Comparison of ENCODE assay signal across 16 mouse cellular contexts in the genomic region with DNA sequence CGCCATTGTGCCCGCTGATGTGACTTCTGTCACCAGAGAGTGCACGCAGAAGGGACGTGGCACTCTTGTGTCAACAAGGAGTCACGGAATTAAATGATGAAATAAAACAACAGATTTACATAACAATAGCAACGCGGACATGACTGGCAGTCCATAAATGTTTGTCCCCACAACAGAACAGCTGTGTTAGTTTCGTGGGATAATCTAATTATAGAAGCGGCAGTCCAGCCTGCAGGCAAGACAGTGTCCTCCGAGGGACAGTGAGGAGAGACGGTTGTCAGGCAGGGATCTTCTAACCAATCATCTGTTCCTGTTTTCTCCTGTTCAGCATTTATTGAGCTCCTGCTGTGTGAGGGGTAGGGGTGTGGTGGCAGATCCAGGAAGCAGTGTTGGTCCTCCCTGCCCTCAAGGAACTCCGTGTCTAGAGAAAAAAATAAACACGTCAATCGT. TPM values are rescaled to one million over a fixed set of nuclear protein-coding genes. Genes with fewer than 3 reads are reported as not detected.
DNase-seq lines count a peak whose midpoint lies in the region; ATAC-seq and TF ChIP-seq lines count a peak whose summit lies in the region.
"Had no signal": no experiment of that assay in that cellular context is flagged by ENCODE, and none has a peak within 500 bp of the region (broad histone marks: within the 10 kb centered on the region; RNA-seq: fewer than 3 reads in every experiment).

No protein-coding gene starts in this region.

- DNase-seq in embryo, embryonic 10.5 days (ENCODE audit: low spot score), result peak; percentile 30
- no peak for DNase-seq in embryo, embryonic 10 days (ENCODE audit: low spot score)
- no peak for DNase-seq in layer of hippocampus, adult 2 months (ENCODE audit: low spot score in 2 of 2)
- no peak for DNase-seq in layer of hippocampus, postnatal 14 days (ENCODE audit: low spot score in 2 of 2)
- peak; percentile 49 for DNase-seq in hindbrain, embryonic 11.5 days (ENCODE audit: low spot score)
- no peak for DNase-seq in testis, postnatal 14 days (ENCODE audit: low spot score)
- DNase-seq in lung, postnatal 4 days, result no peak
- DNase-seq: cerebellum, postnatal 36 days; thymus, postnatal 25 days had no signal

- peaks cover 4% of the 10 kb centered on the region for H3K4me1 ChIP-seq in hindbrain, embryonic 11.5 days (replicated peaks; ENCODE audit: control insufficient read depth, insufficient read depth, low read length)
- H3K4me1 ChIP-seq in neural tube, embryonic 13.5 days (replicated peaks), result peaks cover 27% of the 10 kb centered on the region

- H3K4me2 ChIP-seq in hindbrain, embryonic 11.5 days (replicated peaks; ENCODE audit: low read depth, low read length), result peak overlapping the region; percentile 17; the same call in 1 of the 2 replicates
- H3K4me2 ChIP-seq in neural tube, embryonic 13.5 days, result peak overlapping the region; percentile 31
- H3K4me2 ChIP-seq: forebrain, embryonic 13.5 days had no signal

- WGBS in hindbrain, embryonic 11.5 days, result 34% methylated on average over 14 of the region's 14 CpGs
- 21% methylated on average over 14 of the region's 14 CpGs for WGBS in neural tube, embryonic 13.5 days

- ATAC-seq in hindbrain, embryonic 11.5 days (ENCODE audit: low FRiP score), result peak; percentile 75
- no peak for ATAC-seq in neural tube, embryonic 13.5 days (ENCODE audit: low read depth)
- ATAC-seq: forebrain, embryonic 13.5 days had no signal

- H3K27me3 ChIP-seq in hindbrain, embryonic 11.5 days (ENCODE audit: control insufficient read depth, insufficient read depth, low read length), result no peaks in the 10 kb centered on the region
- H3K27me3 ChIP-seq in neural tube, embryonic 13.5 days, result no peaks in the 10 kb centered on the region

- peak overlapping the region; percentile 71 for H3K27ac ChIP-seq in layer of hippocampus, adult 2 months
- H3K27ac ChIP-seq in hindbrain, embryonic 11.5 days (ENCODE audit: low read depth, low read length), result peak overlapping the region; percentile 72; the same call in 1 of the 2 replicates
- 0 out of 2 replicates have a peak overlapping the region, but pooled peaks have one; percentile 18 for H3K27ac ChIP-seq in neural tube, embryonic 13.5 days (replicated peaks)
- H3K27ac ChIP-seq: forebrain, embryonic 13.5 days; macrophage had no signal

- no peaks in the 10 kb centered on the region for H3K36me3 ChIP-seq in hindbrain, embryonic 11.5 days (ENCODE audit: control insufficient read depth, insufficient read depth, low read length)
- no peaks in the 10 kb centered on the region for H3K36me3 ChIP-seq in neural tube, embryonic 13.5 days

- TF ChIP-seq CTCF in layer of hippocampus, adult 2 months (conservative IDR thresholded peaks at IDR 0.05), result no peak

- H3K9ac ChIP-seq in hindbrain, embryonic 11.5 days (ENCODE audit: low read depth, low read length), result no peak overlapping the region
- peak overlapping the region; percentile 12; the same call in 1 of the 2 replicates for H3K9ac ChIP-seq in neural tube, embryonic 13.5 days
- H3K9ac ChIP-seq: forebrain, embryonic 13.5 days had no signal

- H3K9me3 ChIP-seq in hindbrain, embryonic 11.5 days (ENCODE audit: control insufficient read depth, low read length), result no peaks in the 10 kb centered on the region
- no peaks in the 10 kb centered on the region for H3K9me3 ChIP-seq in neural tube, embryonic 13.5 days
- H3K9me3 ChIP-seq: forebrain, embryonic 13.5 days had no signal

- H3K4me3 ChIP-seq in layer of hippocampus, adult 2 months, result peak overlapping the region; percentile 21; the same call in 1 of the 2 replicates
- no peak overlapping the region for H3K4me3 ChIP-seq in hindbrain, embryonic 11.5 days (ENCODE audit: low read depth, low read length)
- no peak overlapping the region for H3K4me3 ChIP-seq in neural tube, embryonic 13.5 days
- H3K4me3 ChIP-seq: forebrain, embryonic 13.5 days had no signal

RNA-seq across cellular contexts. Expression of gene Cdsn, which starts 8.5 kb away (rescaled TPM):
- under 1 TPM in 1 of 2 experiments, not detected in 1; 0.25 TPM for total RNA-seq in layer of hippocampus, adult 2 months (2021)
- total RNA-seq in layer of hippocampus, postnatal 14 days (2021), result under 1 TPM; 0.14 to 0.44 TPM
- 0.06 and 0.20 TPM in 2 replicates for polyA plus RNA-seq in hindbrain, embryonic 11.5 days (2014; fragmentation: Nextera tagmentation; extraction: Ambion mirVana)
- polyA plus RNA-seq in neural tube, embryonic 13.5 days (2015; fragmentation: Nextera tagmentation; extraction: Ambion mirVana), result not detected in 2 replicates
- polyA plus RNA-seq: forebrain, embryonic 13.5 days; kidney, embryonic 14.5 days; limb, embryonic 11.5 days; macrophage had no signal

RNA-seq across cellular contexts. Expression of gene Psors1c2, which starts 10.4 kb away (rescaled TPM):
- total RNA-seq in layer of hippocampus, adult 2 months (2021), result 1 to 10 TPM in 1 of 2 experiments, under 1 TPM in 1; 0.59 to 1.1 TPM
- under 1 TPM in 1 of 2 experiments, not detected in 1; 0.55 TPM for total RNA-seq in layer of hippocampus, postnatal 14 days (2021)
- 0.67 and 0.97 TPM in 2 replicates for polyA plus RNA-seq in hindbrain, embryonic 11.5 days (2014; fragmentation: Nextera tagmentation; extraction: Ambion mirVana)
- polyA plus RNA-seq in neural tube, embryonic 13.5 days (2015; fragmentation: Nextera tagmentation; extraction: Ambion mirVana), result 0.47 and 0.99 TPM in 2 replicates
- total RNA-seq: heart, adult 18-20 months had no signal
- polyA plus RNA-seq: macrophage had no signal

RNA-seq across cellular contexts. Expression of gene 2300002M23Rik, which starts 23.8 kb away (rescaled TPM):
- not detected for total RNA-seq in layer of hippocampus, adult 2 months (2021)
- not detected for total RNA-seq in layer of hippocampus, postnatal 14 days (2021)
- not detected in 2 replicates for polyA plus RNA-seq in hindbrain, embryonic 11.5 days (2014; fragmentation: Nextera tagmentation; extraction: Ambion mirVana)
- not detected in 2 replicates for polyA plus RNA-seq in neural tube, embryonic 13.5 days (2015; fragmentation: Nextera tagmentation; extraction: Ambion mirVana)
- total RNA-seq: heart, adult 18-20 months had no signal
- polyA plus RNA-seq: forebrain, embryonic 13.5 days; kidney, embryonic 14.5 days; limb, embryonic 11.5 days; macrophage; spleen, adult 2 months had no signal

RNA-seq across cellular contexts. Expression of gene Cchcr1, which starts 26.5 kb away (rescaled TPM):
- 10 to 100 TPM; 11.0 to 12.6 TPM for total RNA-seq in layer of hippocampus, adult 2 months (2021)
- 1 to 10 TPM; 6.1 to 6.5 TPM for total RNA-seq in layer of hippocampus, postnatal 14 days (2021)
- 8.3 and 8.9 TPM in 2 replicates for polyA plus RNA-seq in hindbrain, embryonic 11.5 days (2014; fragmentation: Nextera tagmentation; extraction: Ambion mirVana)
- polyA plus RNA-seq in neural tube, embryonic 13.5 days (2015; fragmentation: Nextera tagmentation; extraction: Ambion mirVana), result 6.4 and 7.4 TPM in 2 replicates

RNA-seq across cellular contexts. Expression of gene Tcf19, which starts 26.8 kb away (rescaled TPM):
- total RNA-seq in layer of hippocampus, adult 2 months (2021), result 1 to 10 TPM; 4.7 to 7.2 TPM
- 1 to 10 TPM; 5.3 to 6.5 TPM for total RNA-seq in layer of hippocampus, postnatal 14 days (2021)
- polyA plus RNA-seq in hindbrain, embryonic 11.5 days (2014; fragmentation: Nextera tagmentation; extraction: Ambion mirVana), result 49.4 and 50.8 TPM in 2 replicates
- polyA plus RNA-seq in neural tube, embryonic 13.5 days (2015; fragmentation: Nextera tagmentation; extraction: Ambion mirVana), result 14.4 and 15.6 TPM in 2 replicates

Comparison
In these comparisons a context has a peak if more than half of its experiments do, and no peak if none do; other contexts are left out.
1. DNase-seq: peak in embryo, embryonic 10.5 days (single experiment) and hindbrain, embryonic 11.5 days (single experiment); none in embryo, embryonic 10 days (single experiment), layer of hippocampus, adult 2 months (0 of 2), layer of hippocampus, postnatal 14 days (0 of 2), testis, postnatal 14 days (single experiment) and lung, postnatal 4 days (0 of 2).
2. H3K27ac ChIP-seq: peak in every context shown above with its lines; median percentile 72 in hindbrain, embryonic 11.5 days; 71 in layer of hippocampus, adult 2 months; 18 in neural tube, embryonic 13.5 days.